Mouse (Mus musculus) forebrain, embryonic 14.5 days (tissue): ENCODE measurements at regions not wholly inside any gene's neighbourhood (a gene's known extent, or its start where the extent isn't known, plus 50 kb on each side); places are given as distances from the start of the nearest gene placed in this dataset.

ENCODE experiments used
- ATAC-seq: fragments of 200-750 bp; cut with Nextera tagmentation; 2 replicates; pipeline ENCODE4 v1.8.0; 2017; ENCODE audit warnings: mild to moderate bottlenecking, moderate library complexity
- DNase-seq: peaks from one replicate; pipeline ENCODE4 v3.0.0-alpha.2; 2015; ENCODE audit warnings: low spot score
- H3K27ac ChIP-seq: fragments of 300-500 bp; sonication (generic); 2 replicates; pipeline ENCODE4 v1.5.1; 2014; ENCODE audit warnings: low read depth, mild to moderate bottlenecking, control low read depth, low read length, moderate library complexity
- H3K27me3 ChIP-seq: fragments of 300-500 bp; sonication (generic); replicated peaks from 2 replicates; pipeline ENCODE4 v1.6.1; 2014; ENCODE audit warnings: low read length, control low read depth, mixed read lengths; ENCODE audit not compliant: control insufficient read depth, insufficient read depth
- H3K36me3 ChIP-seq: fragments of 300-500 bp; sonication (generic); 2 replicates; pipeline ENCODE4 v1.6.1; 2014; ENCODE audit warnings: low read length, control low read depth; ENCODE audit not compliant: control insufficient read depth, insufficient read depth
- H3K4me1 ChIP-seq: fragments of 300-500 bp; sonication (generic); 2 replicates; pipeline ENCODE4 v1.6.1; 2014; ENCODE audit warnings: antibody characterized with exemption, low read length, control low read depth; ENCODE audit not compliant: control insufficient read depth, insufficient read depth
- H3K4me2 ChIP-seq: fragments of 300-500 bp; sonication (generic); 2 replicates; pipeline ENCODE4 v1.6.1; 2014; ENCODE audit warnings: mild to moderate bottlenecking, control low read depth, low read length
- H3K4me3 ChIP-seq: fragments of 300-500 bp; sonication (generic); 2 replicates; pipeline ENCODE4 v1.5.1; 2014; ENCODE audit warnings: low read depth, low read length, control low read depth
- H3K9ac ChIP-seq: fragments of 300-500 bp; sonication (generic); 2 replicates; pipeline ENCODE4 v1.6.1; 2014; ENCODE audit warnings: mild to moderate bottlenecking, low read length, control low read depth, moderate library complexity
- H3K9me3 ChIP-seq: fragments of 300-500 bp; sonication (generic); replicated peaks from 2 replicates; pipeline ENCODE4 v1.6.1; 2016; ENCODE audit warnings: low read length, control low read depth, mixed read lengths; ENCODE audit not compliant: control insufficient read depth
- WGBS: fragments of 180-500 bp; shearing (Covaris S2); extraction: QIAGEN DNeasy Blood & Tissue Kit; methylation state at CpG from one replicate; pipeline ENCODE4 v1.1.7; 2014; 5-methylcytosine and 5-hydroxymethylcytosine counted together

- no peaks in the 10 kb centered on the region for H3K27me3 ChIP-seq
- H3K36me3 ChIP-seq = no peaks in the 10 kb centered on the region
- H3K27ac ChIP-seq = no peak overlapping the region
- no peak overlapping the region for H3K9ac ChIP-seq
- ATAC-seq (no peak), DNase-seq (peak; percentile 23)
- no peaks in the 10 kb centered on the region for H3K4me1 ChIP-seq
- WGBS = 83% methylated on average over 1 of the region's 1 CpGs
- no peak overlapping the region for H3K4me2 ChIP-seq
- no peak overlapping the region for H3K4me3 ChIP-seq
- no peaks in the 10 kb centered on the region for H3K9me3 ChIP-seq
These were observed 376.8 kb downstream of the Otol1 start for GRCm38 (mm10) chr3:70384235-70384634.

GRCm38 (mm10) chr3:70385961-70386360 lies 378.5 kb downstream of the Otol1 start:
- DNase-seq (no peak), ATAC-seq (no peak)
- Histone ChIP-seq H3K27ac (no peak overlapping the region), H3K4me2 (no peak overlapping the region), H3K9ac (no peak overlapping the region), H3K4me1 (no peaks in the 10 kb centered on the region), H3K9me3 (no peaks in the 10 kb centered on the region), H3K27me3 (no peaks in the 10 kb centered on the region), H3K36me3 (no peaks in the 10 kb centered on the region), H3K4me3 (no peak overlapping the region)
- 85% methylated on average over 4 of the region's 4 CpGs for WGBS

- no peaks in the 10 kb centered on the region for H3K27me3 ChIP-seq
- no peak overlapping the region for H3K9ac ChIP-seq
- ATAC-seq = no peak
- no peak for DNase-seq
- H3K36me3 ChIP-seq = no peaks in the 10 kb centered on the region
- no peaks in the 10 kb centered on the region for H3K4me1 ChIP-seq
- no peak overlapping the region for H3K4me3 ChIP-seq
- H3K27ac ChIP-seq = no peak overlapping the region
- H3K9me3 ChIP-seq = no peaks in the 10 kb centered on the region
- H3K4me2 ChIP-seq = no peak overlapping the region
- 54% methylated on average over 2 of the region's 2 CpGs for WGBS
These were observed 393.8 kb downstream of the Otol1 start for GRCm38 (mm10) chr3:70401187-70401586.

GRCm38 (mm10) chr3:70406571-70406970 lies 399.2 kb downstream of the Otol1 start:
- no peak for ATAC-seq

GRCm38 (mm10) chr3:70418273-70418672 lies 410.9 kb downstream of the Otol1 start:
- no peak overlapping the region for H3K27ac ChIP-seq
- no peaks in the 10 kb centered on the region for H3K4me1 ChIP-seq
- H3K27me3 ChIP-seq = no peaks in the 10 kb centered on the region
- no peak overlapping the region for H3K9ac ChIP-seq
- ATAC-seq (no peak), DNase-seq (no peak)
- no peaks in the 10 kb centered on the region for H3K36me3 ChIP-seq
- H3K4me3 ChIP-seq = no peak overlapping the region
- H3K9me3 ChIP-seq = no peaks in the 10 kb centered on the region
- no peak overlapping the region for H3K4me2 ChIP-seq
- 77% methylated on average over 4 of the region's 4 CpGs for WGBS

More at GRCm38 (mm10) chr3:70406571-70406970, 399.2 kb downstream of the Otol1 start:
- Histone ChIP-seq H3K9me3 (no peaks in the 10 kb centered on the region), H3K4me1 (no peaks in the 10 kb centered on the region), H3K9ac (no peak overlapping the region), H3K4me2 (no peak overlapping the region), H3K36me3 (no peaks in the 10 kb centered on the region), H3K4me3 (no peak overlapping the region), H3K27ac (no peak overlapping the region), H3K27me3 (no peaks in the 10 kb centered on the region)
- DNase-seq = no peak
- 88% methylated on average over 1 of the region's 1 CpGs for WGBS

GRCm38 (mm10) chr3:70422016-70422415 lies 414.6 kb downstream of the Otol1 start:
- no peaks in the 10 kb centered on the region for H3K36me3 ChIP-seq
- H3K4me1 ChIP-seq = no peaks in the 10 kb centered on the region
- H3K4me2 ChIP-seq = no peak overlapping the region
- no peaks in the 10 kb centered on the region for H3K9me3 ChIP-seq
- DNase-seq (no peak), ATAC-seq (no peak)
- H3K9ac ChIP-seq = no peak overlapping the region
- WGBS = 83% methylated on average over 1 of the region's 1 CpGs
- no peak overlapping the region for H3K27ac ChIP-seq
- H3K4me3 ChIP-seq = no peak overlapping the region
- no peaks in the 10 kb centered on the region for H3K27me3 ChIP-seq

DNA sequence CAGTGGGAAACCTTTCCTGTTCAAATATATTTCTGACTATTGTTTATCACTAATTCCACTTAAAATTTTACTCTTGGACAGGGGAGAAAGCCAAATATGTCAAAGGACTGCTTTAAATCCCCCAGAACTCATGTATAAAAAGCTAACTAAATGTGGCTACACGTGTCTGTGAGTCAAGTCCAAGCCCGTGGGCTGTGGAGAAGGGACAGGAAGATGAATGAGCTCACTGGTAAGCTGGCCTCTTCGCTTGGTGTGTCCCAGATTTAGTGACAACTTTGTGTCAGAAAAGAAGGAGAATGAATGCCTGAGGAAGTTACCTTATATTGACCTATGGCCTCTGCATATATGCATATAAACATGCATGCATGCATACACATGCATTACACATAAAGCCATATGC lies 415.3 kb downstream of the Otol1 start:
- DNase-seq (no peak), ATAC-seq (no peak)
- WGBS = 79% methylated on average over 3 of the region's 3 CpGs
- Histone ChIP-seq H3K27ac (no peak overlapping the region), H3K36me3 (no peaks in the 10 kb centered on the region), H3K9me3 (no peaks in the 10 kb centered on the region), H3K4me2 (no peak overlapping the region), H3K4me3 (no peak overlapping the region), H3K27me3 (no peaks in the 10 kb centered on the region), H3K9ac (no peak overlapping the region), H3K4me1 (no peaks in the 10 kb centered on the region)

DNA sequence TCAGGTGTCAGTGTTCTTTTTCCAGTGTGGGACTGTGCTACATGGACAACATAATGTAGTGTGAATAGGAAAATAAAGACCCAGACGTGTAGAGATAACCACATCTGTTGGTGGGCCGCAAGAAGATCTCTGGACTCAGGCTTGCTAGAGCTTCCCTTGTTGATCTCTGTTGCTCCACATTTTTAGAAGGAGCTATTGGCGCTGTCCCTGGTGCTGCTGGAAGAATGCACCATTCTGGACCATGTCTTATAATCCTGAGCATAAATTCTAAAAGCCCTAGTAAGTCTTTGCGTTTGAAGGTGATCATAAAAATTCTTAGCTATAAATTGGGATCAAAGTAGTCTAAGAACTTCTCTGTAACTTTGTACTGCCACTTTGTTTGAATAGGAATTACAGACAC lies 429.3 kb downstream of the Otol1 start:
- Histone ChIP-seq H3K4me3 (no peak overlapping the region), H3K27ac (no peak overlapping the region), H3K9ac (no peak overlapping the region), H3K27me3 (no peaks in the 10 kb centered on the region), H3K4me2 (no peak overlapping the region), H3K9me3 (no peaks in the 10 kb centered on the region), H3K36me3 (no peaks in the 10 kb centered on the region), H3K4me1 (no peaks in the 10 kb centered on the region)
- DNase-seq = no peak
- WGBS = 77% methylated on average over 4 of the region's 4 CpGs
- no peak for ATAC-seq

- Histone ChIP-seq H3K9ac (no peak overlapping the region), H3K4me3 (no peak overlapping the region), H3K27ac (no peak overlapping the region), H3K36me3 (no peaks in the 10 kb centered on the region), H3K27me3 (no peaks in the 10 kb centered on the region), H3K9me3 (no peaks in the 10 kb centered on the region), H3K4me1 (no peaks in the 10 kb centered on the region), H3K4me2 (no peak overlapping the region)
- 31% methylated on average over 2 of the region's 2 CpGs for WGBS
- peak; percentile 51 for DNase-seq
- peak; percentile 54; the same call in 1 of the 2 replicates for ATAC-seq
These were observed 449.9 kb downstream of the Otol1 start for GRCm38 (mm10) chr3:70457181-70457847.
